Mouse (Mus musculus) heart, adult 2 months (tissue): ENCODE results near the gene Arhgef6. TPM values are rescaled to one million over a fixed set of nuclear protein-coding genes. Genes with fewer than 3 reads are reported as not detected.

ENCODE experiments used
- DNase-seq, 2 experiments: peaks; one replicate each; pipeline ENCODE4 v3.0.0; 2021
- H3K27ac ChIP-seq: fragments of 200-600 bp; 2 replicates; pipeline ENCODE4 v1.8.1; 2022
- H3K27me3 ChIP-seq: fragments of 200-500 bp; 2 replicates; pipeline ENCODE4 v1.6.1; 2012; ENCODE audit warnings: mild to moderate bottlenecking, low read length, inconsistent platforms, mixed read lengths; ENCODE audit not compliant: control insufficient read depth, insufficient read depth
- H3K36me3 ChIP-seq: fragments of 200-500 bp; 2 replicates; pipeline ENCODE4 v1.6.1; 2012; ENCODE audit warnings: low read length, inconsistent platforms; ENCODE audit not compliant: control insufficient read depth, insufficient read depth
- H3K4me1 ChIP-seq: fragments of 200-500 bp; 2 replicates; pipeline ENCODE4 v1.6.1; 2011; ENCODE audit warnings: low read length; ENCODE audit not compliant: control insufficient read depth, insufficient read depth
- H3K4me3 ChIP-seq: fragments of 200-600 bp; 2 replicates; pipeline ENCODE4 v1.8.1; 2022
- H3K79me2 ChIP-seq: fragments of 200-500 bp; replicated peaks from 2 replicates; pipeline ENCODE4 v1.6.1; 2012; ENCODE audit warnings: mild to moderate bottlenecking, inconsistent platforms, low read length, moderate library complexity, mixed read lengths; ENCODE audit not compliant: control insufficient read depth, insufficient read depth
- H3K9ac ChIP-seq: fragments of 200-500 bp; 2 replicates; pipeline ENCODE4 v1.6.1; 2012; ENCODE audit warnings: low read depth, mild to moderate bottlenecking, control low read depth, inconsistent platforms, low read length, mixed read lengths
- CTCF ChIP-seq: fragments of 200-600 bp; IDR thresholded peaks from 2 replicates; pipeline ENCODE4 v1.8.1; 2022; ENCODE audit warnings: antibody characterized with exemption, mild to moderate bottlenecking, moderate library complexity
- EP300 ChIP-seq: fragments of 200-500 bp; IDR thresholded peaks from 2 replicates; pipeline ENCODE4 v1.6.1; 2011; ENCODE audit warnings: low read depth, low read length, control low read depth; ENCODE audit not compliant: insufficient read depth
- POLR2A ChIP-seq: fragments of 200-500 bp; IDR thresholded peaks from 2 replicates; pipeline ENCODE4 v1.6.1; 2011; ENCODE audit warnings: mild to moderate bottlenecking, low read depth, low read length, control low read depth; ENCODE audit not compliant: insufficient read depth
- WGBS: fragments of 180-500 bp; shearing (Covaris S2); methylation state at CpG from one replicate; pipeline ENCODE4 v1.1.7; 2018; 5-methylcytosine and 5-hydroxymethylcytosine counted together
- intact Hi-C: fragments of 180-260 bp; cut with DNase I; formaldehyde crosslinking; loops from one replicate; pipeline ENCODE4 v1.15.1; 2025
- polyA plus RNA-seq: library from polyadenylated mRNA; depleted of rRNA; stranded (reverse); fragments of >200 nt; gene quantifications from 2 replicates; pipeline ENCODE4 v1.2.3, GENCODE M21; 2012; rRNA removed
- total RNA-seq, 2 experiments: library from RNA; stranded (reverse); gene quantifications; 2 replicates each; pipeline ENCODE4 v1.2.3; 2021

Gene Arhgef6
- total and polyA plus RNA-seq, 3 experiments: 38.2 to 64.2 (median 61.5) TPM

DNA sequence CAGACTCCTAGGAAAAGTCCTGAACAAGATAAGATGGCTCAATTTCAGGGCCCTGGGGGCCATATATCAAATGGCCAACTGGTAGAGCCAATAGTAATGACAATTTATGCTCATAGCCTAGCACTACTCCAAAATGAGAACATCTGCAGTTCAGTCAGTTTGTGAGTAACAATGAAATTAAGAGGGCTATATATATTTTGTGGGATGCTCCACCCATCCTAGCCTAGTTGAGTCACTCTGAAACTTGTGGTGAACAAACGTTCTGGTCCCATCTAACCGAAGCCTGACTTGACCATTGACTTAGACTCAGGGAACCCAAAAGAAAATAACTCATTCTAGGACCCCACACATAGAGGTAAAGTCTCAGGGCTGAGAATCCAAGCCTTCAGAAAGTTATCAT, 156.1 kb downstream of the Arhgef6 start:
- Histone ChIP-seq H3K36me3 (no peaks in the 10 kb centered on the region), H3K27ac (no peak overlapping the region), H3K4me1 (no peaks in the 10 kb centered on the region), H3K9ac (no peak overlapping the region), H3K27me3 (no peaks in the 10 kb centered on the region), H3K79me2 (no peaks in the 10 kb centered on the region), H3K4me3 (no peak overlapping the region)
- intact Hi-C loops: no loop called here
- 82% methylated on average over 2 of the region's 2 CpGs for WGBS
- no peak for DNase-seq
- TF ChIP-seq EP300: no peak
- TF ChIP-seq POLR2A: no peak
- no peak for TF ChIP-seq CTCF

Other genes starting within 250 kb of the Arhgef6 start
- not detected for gene Cd40lg, start 126.6 kb downstream of the Arhgef6 start, total RNA-seq
- gene Cd40lg, start 126.6 kb downstream of the Arhgef6 start, polyA plus RNA-seq: 0.12 TPM in 1 of 2 replicates, not detected in the other
- 10 to 100 TPM; 19.7 to 22.6 TPM for gene Rbmx, start 54.3 kb upstream of the Arhgef6 start, total RNA-seq
- gene Rbmx, start 54.3 kb upstream of the Arhgef6 start, polyA plus RNA-seq: 16.6 and 26.0 TPM in 2 replicates
- gene Gm364, start 70.4 kb upstream of the Arhgef6 start, total RNA-seq: not detected
- gene Gm364, start 70.4 kb upstream of the Arhgef6 start, polyA plus RNA-seq: not detected in 2 replicates
- not detected for gene Gpr101, start 165.0 kb upstream of the Arhgef6 start, total RNA-seq
- gene Gpr101, start 165.0 kb upstream of the Arhgef6 start, polyA plus RNA-seq: not detected in 2 replicates